Mouse (Mus musculus) cortical plate, adult 2 months (tissue): Measurements from ENCODE around the gene Idi1. TPM values are rescaled to one million over a fixed set of nuclear protein-coding genes. Genes with fewer than 3 reads are reported as not detected.
"Not testable (repeated sequence)": the region's sequence is repeated elsewhere in the genome, so short reads cannot be mapped to it uniquely, and the experiment has no call there.

Experiments used
- H3K27ac ChIP-seq: fragments of 200-500 bp; 2 replicates; pipeline ENCODE4 v1.5.1; 2012; ENCODE audit warnings: low read length, control low read depth, inconsistent platforms; ENCODE audit not compliant: insufficient read depth
- H3K4me1 ChIP-seq: fragments of 200-500 bp; 2 replicates; pipeline ENCODE4 v1.6.1; 2011; ENCODE audit warnings: low read length; ENCODE audit not compliant: control insufficient read depth, insufficient read depth
- H3K4me3 ChIP-seq: fragments of 200-500 bp; 2 replicates; pipeline ENCODE4 v1.5.1; 2011; ENCODE audit warnings: mild to moderate bottlenecking, low read length, control low read depth; ENCODE audit not compliant: insufficient read depth
- CTCF ChIP-seq: fragments of 200-500 bp; IDR thresholded peaks from 2 replicates; pipeline ENCODE4 v1.5.1; 2011; ENCODE audit warnings: mild to moderate bottlenecking, control low read depth, low read length; ENCODE audit not compliant: insufficient read depth; ENCODE audit errors: extremely low read depth
- POLR2A ChIP-seq: fragments of 200-500 bp; IDR thresholded peaks from 2 replicates; pipeline ENCODE4 v1.6.1; 2011; ENCODE audit warnings: mild to moderate bottlenecking, low read length, control low read depth; ENCODE audit not compliant: insufficient read depth; ENCODE audit errors: extremely low read depth
- polyA plus RNA-seq: library from polyadenylated mRNA; depleted of rRNA; stranded (reverse); fragments of >200 nt; gene quantifications from 2 replicates; pipeline ENCODE4 v1.2.3, GENCODE M21; 2012; rRNA removed

Gene Idi1
- polyA plus RNA-seq = 43.0 and 48.3 TPM in 2 replicates

DNA sequence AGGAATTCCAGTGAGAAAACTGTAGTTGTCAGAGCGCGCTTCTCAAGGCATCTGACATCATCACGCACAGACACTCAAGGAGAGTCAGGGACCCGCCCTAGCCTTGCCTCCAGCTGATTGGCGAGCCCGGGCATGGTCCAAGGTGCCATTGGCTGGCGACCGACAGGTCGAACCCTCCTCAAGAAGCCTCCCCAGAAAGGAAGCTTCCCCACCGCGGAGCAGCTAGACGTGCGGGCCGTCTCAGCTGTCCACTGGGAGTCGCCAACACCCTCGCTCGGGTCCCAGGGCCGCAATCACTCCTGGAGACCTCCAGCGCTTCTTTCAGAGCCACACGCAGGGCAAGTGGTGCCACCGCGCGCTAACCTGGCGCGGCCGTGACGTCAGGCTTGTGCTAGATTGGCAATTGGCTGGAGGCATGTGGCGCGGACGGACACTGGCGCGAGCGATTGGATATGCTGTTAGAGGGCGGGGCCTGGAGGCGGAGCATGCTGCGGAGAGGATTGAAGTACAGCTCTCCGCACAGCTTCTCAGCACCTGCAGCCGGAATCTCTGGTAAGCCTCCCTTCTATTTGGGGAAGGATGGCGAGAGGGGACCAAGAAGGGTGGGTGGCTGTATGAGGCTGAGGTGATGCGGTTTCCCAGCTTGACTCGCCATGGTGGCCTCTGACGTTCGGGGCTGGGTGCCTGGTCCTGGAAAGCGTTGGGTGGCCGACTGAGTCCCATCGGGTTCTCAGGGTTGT lies at the start of gene Idi1:
TSS of gene Idi1 (plus strand) at position 57 of the 740 bp plus-strand sequence.
- TF ChIP-seq POLR2A (peak; percentile 98), CTCF (no peak)
- Histone ChIP-seq H3K27ac (peak within 1 kb of the TSS; percentile 95), H3K4me1 (no peaks in the 10 kb centered on the region), H3K4me3 (peak within 1 kb of the TSS; percentile 83)

DNA sequence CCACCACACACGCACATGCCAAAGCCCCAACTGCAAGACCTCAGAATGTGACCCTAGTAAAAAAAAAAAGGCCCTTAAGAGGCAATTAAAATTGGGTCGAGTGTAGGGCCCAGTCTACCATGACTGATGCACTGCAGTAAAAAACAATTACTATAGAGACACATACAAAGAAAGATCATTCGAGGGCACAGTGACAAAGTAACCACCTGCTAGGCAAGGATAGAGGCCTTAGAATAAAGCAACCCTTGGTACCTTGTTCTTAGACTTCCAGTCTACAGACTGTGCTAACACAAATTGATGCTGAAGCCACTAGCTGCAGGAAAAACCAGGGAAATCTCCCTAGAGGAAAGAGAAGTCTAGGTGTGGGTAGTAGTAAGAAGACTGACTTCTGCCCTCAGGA lies 46.9 kb upstream of the Idi1 start:
- TF ChIP-seq POLR2A = no peak
- TF ChIP-seq CTCF = no peak
- no peak overlapping the region for H3K4me3 ChIP-seq
- no peak overlapping the region for H3K27ac ChIP-seq
- H3K4me1 ChIP-seq = peaks cover 5% of the 10 kb centered on the region; the same call in 1 of the 2 replicates

DNA sequence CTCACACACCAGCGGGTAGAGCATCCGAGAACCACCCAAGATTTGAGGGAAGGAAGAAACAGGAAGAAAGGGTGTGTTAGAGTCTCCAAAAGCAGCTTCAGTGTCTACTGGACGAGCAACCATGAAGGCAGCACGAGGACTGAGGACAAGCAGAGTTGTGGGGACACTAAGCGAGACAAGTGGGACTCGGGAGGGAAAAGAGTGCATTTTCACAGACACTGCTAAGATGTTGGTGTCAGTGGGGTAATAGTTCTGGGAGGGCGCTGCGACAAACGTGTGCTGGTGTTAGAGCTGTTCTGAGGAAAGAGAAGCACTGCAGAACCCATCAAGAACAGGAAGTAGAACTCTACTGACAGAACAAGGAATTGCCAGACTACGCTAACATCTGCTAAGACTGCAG lies 46.2 kb upstream of the Idi1 start:
- H3K4me3 ChIP-seq = no peak overlapping the region
- H3K4me1 ChIP-seq = peaks cover under 1% of the 10 kb centered on the region; the same call in 1 of the 2 replicates
- TF ChIP-seq CTCF (no peak), POLR2A (no peak)
- no peak overlapping the region for H3K27ac ChIP-seq

DNA sequence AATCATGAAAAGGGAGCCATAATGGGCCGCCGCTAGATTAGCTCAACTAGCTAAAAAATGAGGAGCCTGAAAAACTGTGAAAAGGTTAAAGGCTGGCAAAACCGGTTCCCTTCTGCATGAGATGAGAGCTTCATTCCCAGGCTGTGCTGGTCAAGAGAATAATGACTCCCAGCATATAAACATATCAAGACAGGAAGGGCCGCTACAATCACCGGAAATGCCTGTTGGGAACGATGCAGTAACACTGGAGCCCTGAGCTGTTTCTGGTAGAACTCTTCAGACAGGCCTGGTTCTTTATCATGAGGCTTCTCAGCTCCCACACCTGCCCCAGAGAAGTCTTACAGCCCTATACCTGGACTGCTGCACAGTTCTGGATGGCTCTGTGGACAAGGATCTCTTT lies 45.4 kb upstream of the Idi1 start:
- no peaks in the 10 kb centered on the region for H3K4me1 ChIP-seq
- H3K27ac ChIP-seq = peak overlapping the region; percentile 53; the same call in 1 of the 2 replicates
- no peak overlapping the region for H3K4me3 ChIP-seq
- no peak for TF ChIP-seq POLR2A
- no peak for TF ChIP-seq CTCF

DNA sequence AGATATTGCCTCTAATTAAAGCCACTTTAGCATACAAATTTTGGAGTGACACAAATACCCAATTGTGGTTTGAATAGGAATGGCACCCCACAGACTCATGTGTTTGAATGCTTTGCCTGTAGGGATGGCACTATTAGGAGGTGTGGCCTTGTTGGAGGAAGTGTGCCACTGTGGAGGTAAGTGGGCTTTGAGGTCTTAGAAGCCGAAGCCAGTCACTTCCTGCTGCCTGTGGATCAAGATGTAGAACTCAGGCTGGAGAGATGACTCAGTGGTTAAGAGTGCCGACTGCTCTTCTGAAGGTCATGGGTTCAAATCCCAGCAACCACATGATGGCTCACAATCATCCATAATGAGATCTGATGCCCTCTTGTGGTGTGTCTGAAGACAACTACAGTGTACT lies 44.4 kb upstream of the Idi1 start:
- H3K27ac ChIP-seq = peak overlapping the region; percentile 10; the same call in 1 of the 2 replicates

DNA sequence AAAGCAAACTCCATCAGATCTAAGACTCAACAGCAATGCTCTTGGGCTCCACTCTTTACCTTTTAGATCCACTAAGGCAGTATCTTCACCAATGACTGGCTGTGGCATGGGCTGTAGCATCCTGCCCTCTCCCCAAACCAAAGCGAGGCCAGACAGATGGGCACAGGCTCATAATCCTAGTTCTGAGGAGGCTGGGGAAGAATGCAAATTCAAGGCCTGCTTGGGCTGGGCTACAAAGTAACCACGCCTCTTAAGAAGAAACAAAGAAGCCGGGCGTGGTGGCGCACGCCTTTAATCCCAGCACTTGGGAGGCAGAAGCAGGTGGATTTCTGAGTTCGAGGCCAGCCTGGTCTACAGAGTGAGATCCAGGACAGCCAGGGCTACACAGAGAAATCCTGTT lies 43.5 kb upstream of the Idi1 start:
- not testable (repeated sequence) for H3K4me1 ChIP-seq, H3K4me3 ChIP-seq
- peak overlapping the region; percentile 30 for H3K27ac ChIP-seq

More for the DNA sequence above, 44.4 kb upstream of the Idi1 start:
- TF ChIP-seq POLR2A (no peak), CTCF (no peak)
- no peak overlapping the region for H3K4me3 ChIP-seq
- no peaks in the 10 kb centered on the region for H3K4me1 ChIP-seq

DNA sequence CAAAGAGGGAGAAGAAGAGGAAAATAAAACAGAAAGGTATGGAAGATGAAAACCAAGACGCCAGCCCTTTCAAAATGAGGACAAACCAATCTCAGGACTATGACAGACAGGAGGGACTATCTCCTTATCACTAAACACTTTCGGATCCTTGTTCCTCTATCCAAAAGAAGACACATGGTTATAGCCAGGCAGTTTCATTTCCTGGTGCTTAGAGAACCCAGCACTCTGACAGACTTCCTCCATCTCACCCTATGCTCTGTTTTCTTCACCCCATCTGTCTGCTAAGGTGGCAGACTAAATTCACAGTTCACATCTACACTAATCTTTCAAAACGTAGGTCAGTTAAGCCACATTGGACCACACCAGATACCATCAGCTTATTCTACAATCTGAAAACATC lies 43.0 kb upstream of the Idi1 start:
- TF ChIP-seq POLR2A (no peak), CTCF (no peak)
- H3K27ac ChIP-seq = peak overlapping the region; percentile 30; the same call in 1 of the 2 replicates
- no peak overlapping the region for H3K4me3 ChIP-seq
- H3K4me1 ChIP-seq = no peaks in the 10 kb centered on the region

DNA sequence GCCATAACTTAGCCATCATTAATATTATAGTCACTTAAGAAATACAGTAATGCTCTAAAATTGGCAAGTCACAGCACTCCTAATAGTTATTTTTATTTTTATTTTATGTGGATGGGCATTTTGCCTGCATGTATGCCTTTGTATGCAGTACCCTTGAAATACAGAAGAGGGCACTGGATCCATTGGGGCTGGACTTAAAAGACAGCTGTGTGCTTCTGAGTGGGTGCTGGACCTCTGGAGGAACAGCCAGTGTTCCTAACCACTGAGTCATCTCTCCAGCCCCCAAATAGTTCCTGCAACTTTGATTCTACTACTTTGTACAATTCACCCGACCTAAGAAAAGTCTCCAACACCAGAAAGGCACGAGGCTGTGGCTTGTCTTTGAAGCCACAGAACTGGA lies 37.6 kb upstream of the Idi1 start:
- Histone ChIP-seq H3K4me1 (peaks cover 2% of the 10 kb centered on the region; the same call in 1 of the 2 replicates), H3K4me3 (no peak overlapping the region), H3K27ac (no peak overlapping the region; the same call in 1 of the 2 replicates)
- TF ChIP-seq POLR2A (no peak), CTCF (peak; percentile 40; the same call in 1 of the 2 replicates)

DNA sequence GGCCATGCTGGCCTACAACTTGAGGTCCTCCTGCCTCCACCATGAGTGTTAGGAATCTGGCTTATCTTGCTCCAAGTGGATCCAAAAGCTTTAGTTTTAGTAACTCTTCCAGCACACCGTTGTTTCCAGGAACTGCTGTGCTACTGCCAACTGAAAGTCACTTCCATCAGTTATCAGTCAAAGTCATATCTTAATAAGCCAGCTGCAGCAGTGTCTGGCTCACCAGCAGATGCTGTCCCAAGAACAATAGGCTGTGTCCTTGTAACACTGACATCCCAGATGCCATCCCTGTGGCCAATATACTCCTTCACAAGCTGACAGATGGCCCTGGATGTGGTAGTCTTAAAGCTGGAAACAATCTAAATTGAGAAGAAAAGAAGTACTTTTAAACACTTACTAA lies 36.0 kb upstream of the Idi1 start:
- TF ChIP-seq CTCF (no peak), POLR2A (no peak)
- H3K4me3 ChIP-seq = no peak overlapping the region
- H3K4me1 ChIP-seq = peaks cover 2% of the 10 kb centered on the region; the same call in 1 of the 2 replicates
- H3K27ac ChIP-seq = no peak overlapping the region

DNA sequence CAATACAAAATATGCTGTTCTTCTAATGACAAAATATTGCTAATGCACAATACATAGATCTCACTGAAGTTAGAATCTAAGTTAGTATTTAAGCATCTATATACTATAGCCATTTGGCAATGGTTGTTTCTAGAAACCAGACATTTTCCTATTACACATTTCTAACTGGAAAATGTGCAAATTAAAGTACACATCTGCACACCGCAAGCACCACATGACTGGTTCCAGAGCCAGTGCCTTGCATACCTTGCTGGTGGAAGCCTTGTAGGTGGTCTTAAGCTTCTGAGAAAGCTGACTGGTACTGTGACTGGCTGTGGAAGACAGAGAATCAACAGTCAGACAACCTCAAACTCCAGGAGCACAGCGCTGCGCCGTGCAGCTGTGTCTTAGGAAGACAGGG lies 31.9 kb upstream of the Idi1 start:
- Histone ChIP-seq H3K27ac (no peak overlapping the region), H3K4me1 (no peaks in the 10 kb centered on the region; the same call in 1 of the 2 replicates), H3K4me3 (no peak overlapping the region)
- no peak for TF ChIP-seq POLR2A
- TF ChIP-seq CTCF = no peak

DNA sequence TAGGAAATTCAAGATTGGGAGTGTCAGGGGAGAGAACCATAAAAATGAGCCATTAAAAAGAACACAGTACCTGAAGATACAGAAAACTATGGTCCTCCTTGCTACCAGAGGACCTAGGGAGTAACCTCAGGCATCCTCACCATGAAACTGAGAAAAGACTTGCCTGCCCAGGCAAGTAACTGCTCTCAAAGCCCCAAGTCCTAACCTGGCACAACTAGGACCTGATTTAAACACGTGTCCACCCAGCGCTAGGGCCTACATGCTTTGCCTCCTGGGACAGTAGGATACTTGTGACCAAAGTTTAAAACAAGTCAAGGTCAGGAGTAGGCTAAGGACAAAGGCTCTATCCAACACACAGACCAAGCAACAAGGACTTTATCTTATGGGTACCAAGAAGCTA lies 30.5 kb upstream of the Idi1 start:
- TF ChIP-seq CTCF (no peak), POLR2A (no peak)
- H3K27ac ChIP-seq = no peak overlapping the region
- no peak overlapping the region for H3K4me3 ChIP-seq
- H3K4me1 ChIP-seq = no peaks in the 10 kb centered on the region; the same call in 1 of the 2 replicates
